Mouse (Mus musculus): Measurements from ENCODE around the gene Ormdl3.
A peak's percentile ranks its signal among the peaks of the same experiment; 100 is the strongest.

Gene Ormdl3

GRCm38 (mm10) chr11:98550975-98551828 lies 36.0 kb downstream of the Ormdl3 start, which contains the start of gene Zpbp2:
Gene Zpbp2, plus strand, starts transcription at chr11:98551097.
- peak; percentile 44 for DNase-seq (ENCODE audit: low spot score)

- no peak for DNase-seq (ENCODE audit: low spot score)
These were observed 36.7 kb downstream of the Ormdl3 start for GRCm38 (mm10) chr11:98550311-98550974.

GRCm38 (mm10) chr11:98549363-98549762 lies 37.8 kb downstream of the Ormdl3 start:
- no peak for DNase-seq (ENCODE audit: low spot score)

GRCm38 (mm10) chr11:98547308-98547693 lies 39.9 kb downstream of the Ormdl3 start:
- no peak for DNase-seq (ENCODE audit: low spot score)

- DNase-seq (ENCODE audit: low spot score): no peak
These were observed 40.5 kb downstream of the Ormdl3 start for GRCm38 (mm10) chr11:98546529-98547307.

GRCm38 (mm10) chr11:98545711-98546231 lies 41.4 kb downstream of the Ormdl3 start, which contains the start of gene Ikzf3:
Gene Ikzf3, minus strand, starts transcription at chr11:98546031.
- no peak for DNase-seq (ENCODE audit: low spot score)

GRCm38 (mm10) chr11:98544890-98545677 lies 42.1 kb downstream of the Ormdl3 start:
- no peak for DNase-seq (ENCODE audit: low spot score)

GRCm38 (mm10) chr11:98543414-98543813 lies 43.8 kb downstream of the Ormdl3 start:
- no peak for DNase-seq (ENCODE audit: low spot score)

- DNase-seq (ENCODE audit: low spot score): no peak
These were observed 44.6 kb downstream of the Ormdl3 start for GRCm38 (mm10) chr11:98542553-98542952.

GRCm38 (mm10) chr11:98540319-98540718 lies 46.8 kb downstream of the Ormdl3 start:
- DNase-seq (ENCODE audit: low spot score): no peak

- no peak for DNase-seq (ENCODE audit: low spot score)
These were observed 49.6 kb downstream of the Ormdl3 start for GRCm38 (mm10) chr11:98537480-98538034.

All from adipocyte (in vitro differentiated cells).